Mouse (Mus musculus) c-Kit-positive CD71-positive TER-119-negative erythroid progenitor cells, embryonic 14.5 days (primary cell): ENCODE data around the gene Eif1.
"Not testable (repeated sequence)": the region's sequence is repeated elsewhere in the genome, so short reads cannot be mapped to it uniquely, and the experiment has no call there.

ENCODE experiments used
- DNase-seq: peaks from one replicate; pipeline ENCODE4 v3.0.0-alpha.2; 2013; ENCODE audit warnings: low read depth

Gene Eif1

GRCm38 (mm10) chr11:100352076-100352857 lies 32.6 kb downstream of the Eif1 start:
- no peak for DNase-seq

- no peak for DNase-seq
These were observed 35.7 kb downstream of the Eif1 start for GRCm38 (mm10) chr11:100355151-100355951.

GRCm38 (mm10) chr11:100355972-100356818 lies 36.5 kb downstream of the Eif1 start, which contains the start of gene Hap1:
TSS of gene Hap1 (minus strand) at chr11:100356128.
- DNase-seq = no peak

GRCm38 (mm10) chr11:100356819-100357211 lies 37.1 kb downstream of the Eif1 start:
- DNase-seq = no peak

- DNase-seq = no peak
These were observed 37.7 kb downstream of the Eif1 start for GRCm38 (mm10) chr11:100357408-100357807.

GRCm38 (mm10) chr11:100360175-100360574 lies 40.5 kb downstream of the Eif1 start:
- DNase-seq = no peak

DNA sequence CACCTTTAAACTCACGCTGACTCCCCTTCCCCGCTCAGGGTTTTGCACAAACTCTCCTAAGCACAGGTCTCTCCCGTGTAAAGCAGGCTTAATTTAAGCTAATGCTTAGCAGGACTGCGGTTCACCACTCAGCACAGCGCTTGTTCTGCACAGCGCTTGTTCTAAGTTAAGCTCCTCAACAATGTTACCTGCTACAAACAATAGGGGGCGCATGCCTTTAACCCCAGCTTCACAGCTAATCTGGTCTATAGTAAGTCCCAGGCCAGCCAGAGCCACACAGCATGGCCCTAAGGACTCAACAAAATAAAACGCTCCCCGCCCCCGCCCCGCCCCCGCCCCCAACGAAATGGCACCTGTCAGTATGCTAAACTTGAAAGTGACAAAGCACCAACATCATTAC lies 41.4 kb downstream of the Eif1 start:
- DNase-seq = not testable (repeated sequence)

DNA sequence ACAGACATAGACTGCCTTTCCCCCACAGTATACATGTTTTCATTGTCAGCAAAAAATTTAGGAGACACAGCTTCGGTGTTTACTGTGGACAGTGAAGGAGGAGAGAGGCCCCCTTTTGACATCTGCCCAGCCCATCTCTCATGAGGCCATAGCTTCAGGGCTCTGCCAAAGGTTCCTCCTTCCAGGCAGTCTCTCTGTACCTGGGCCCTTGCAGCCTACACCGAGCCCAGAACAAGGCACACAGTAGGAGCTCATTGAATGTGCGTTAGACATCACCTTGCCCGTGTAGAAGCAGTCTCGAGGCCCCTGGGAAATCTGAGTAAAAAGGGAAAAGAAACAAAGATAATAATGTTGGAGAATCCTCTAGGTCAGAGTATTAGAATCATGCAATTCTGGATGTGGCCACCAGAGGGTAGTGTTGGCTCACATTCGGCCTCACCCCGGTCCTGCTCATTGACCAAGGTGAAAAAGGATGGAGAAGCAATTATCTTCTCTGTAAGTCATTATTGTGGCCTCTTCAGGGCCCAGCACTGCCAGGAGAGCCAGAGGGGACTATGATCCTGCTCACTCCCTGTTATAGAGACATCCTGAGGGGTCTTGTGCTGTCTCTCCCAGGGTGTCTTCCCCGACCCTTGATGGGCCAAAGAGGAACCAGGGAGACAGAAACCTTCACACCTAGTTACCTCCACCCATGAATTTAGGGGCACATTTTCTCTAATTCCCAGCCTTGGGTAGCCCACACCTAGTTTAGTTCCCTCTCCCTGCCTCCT lies 42.7 kb downstream of the Eif1 start:
- DNase-seq = peak; percentile 41

DNA sequence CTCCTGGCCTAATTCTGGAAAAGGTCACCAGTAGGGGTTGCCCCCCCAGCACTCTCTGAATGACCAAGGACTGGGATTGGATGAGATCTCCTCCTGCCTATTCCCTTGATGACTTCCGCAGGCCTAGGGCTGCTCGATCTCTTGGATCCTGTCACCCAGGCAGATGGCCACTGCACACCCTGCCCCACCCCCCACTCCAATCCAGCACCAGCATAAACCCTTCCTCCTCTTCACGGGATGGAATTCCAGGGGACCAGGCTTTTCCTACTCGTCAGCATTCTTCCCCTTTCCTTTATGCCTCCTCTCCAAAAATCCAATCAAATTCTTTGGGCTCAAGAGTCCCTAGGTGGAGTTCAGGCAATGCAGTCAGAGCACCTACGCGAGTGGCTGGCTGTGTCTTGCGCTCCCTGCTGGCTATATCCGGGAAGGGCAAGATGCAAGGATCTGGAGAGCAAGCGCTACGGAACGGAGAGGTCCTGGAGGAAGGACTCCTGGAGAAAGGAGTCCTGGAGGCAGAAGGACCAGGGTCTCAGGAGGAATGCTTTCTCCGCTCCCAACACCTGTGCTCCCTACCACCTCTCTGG lies 43.4 kb downstream of the Eif1 start:
- peak; percentile 27 for DNase-seq

DNA sequence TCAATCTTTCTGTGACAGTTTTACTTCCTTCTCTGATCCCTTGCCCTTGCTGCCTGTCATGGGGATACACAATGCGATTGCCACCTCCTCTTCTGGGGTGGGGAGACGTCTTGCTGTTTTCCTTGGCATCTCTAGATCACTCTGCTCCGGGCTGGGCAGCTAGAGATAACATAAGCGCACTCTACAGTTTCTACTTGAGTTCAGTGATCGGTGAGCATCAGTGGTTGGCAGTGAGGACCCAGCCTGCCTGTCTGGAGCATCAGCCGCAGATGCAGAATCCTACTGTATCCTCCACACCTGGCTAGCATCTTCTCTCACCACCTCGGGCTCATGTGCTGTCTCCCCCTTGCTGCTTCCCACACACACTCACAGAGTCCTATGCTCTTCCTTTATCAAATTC lies 49.5 kb downstream of the Eif1 start:
- no peak for DNase-seq

DNA sequence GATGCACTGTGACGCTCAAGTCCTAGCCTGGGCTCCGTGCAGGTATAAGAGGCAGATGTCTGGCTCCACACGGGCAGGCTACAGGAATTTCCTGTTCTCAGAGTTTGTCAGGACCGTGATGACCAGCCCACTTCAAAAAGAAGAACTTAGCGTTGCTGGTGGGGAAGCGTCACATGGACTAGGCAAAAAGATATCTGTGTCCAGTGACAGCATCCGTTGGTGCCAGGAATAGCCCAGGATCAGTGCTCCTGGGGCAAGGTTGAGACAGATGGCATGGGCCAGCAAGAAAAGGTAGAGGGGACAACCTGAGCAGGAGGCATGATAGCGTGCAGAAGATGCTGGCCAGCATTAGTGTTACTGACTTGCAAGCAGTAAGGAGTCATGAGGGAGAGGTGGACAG lies 50.1 kb downstream of the Eif1 start:
- no peak for DNase-seq
